Mouse (Mus musculus) kidney, embryonic 15.5 days (tissue): ENCODE measurements at regions not wholly inside any gene's neighbourhood (a gene's known extent, or its start where the extent isn't known, plus 50 kb on each side); places are given as distances from the start of the nearest gene placed in this dataset.

ENCODE experiments used
- ATAC-seq: fragments of 200-750 bp; cut with Nextera tagmentation; replicated peaks from 2 replicates; pipeline ENCODE4 v1.8.0; 2017; ENCODE audit warnings: moderate TSS enrichment; ENCODE audit not compliant: low FRiP score
- H3K27ac ChIP-seq: fragments of 300-500 bp; sonication (generic); 2 replicates; pipeline ENCODE4 v1.5.1; 2015; ENCODE audit warnings: mild to moderate bottlenecking, inconsistent platforms
- H3K27me3 ChIP-seq: fragments of 300-500 bp; sonication (generic); 2 replicates; pipeline ENCODE4 v1.6.1; 2015; ENCODE audit warnings: inconsistent platforms
- H3K36me3 ChIP-seq: fragments of 300-500 bp; sonication (generic); 2 replicates; pipeline ENCODE4 v1.6.1; 2015; ENCODE audit warnings: inconsistent platforms
- H3K4me1 ChIP-seq: fragments of 300-500 bp; sonication (generic); 2 replicates; pipeline ENCODE4 v1.6.1; 2015; ENCODE audit warnings: inconsistent platforms
- H3K4me2 ChIP-seq: fragments of 300-500 bp; sonication (generic); 2 replicates; pipeline ENCODE4 v1.6.1; 2015; ENCODE audit warnings: moderate library complexity, mild to moderate bottlenecking, inconsistent platforms
- H3K4me3 ChIP-seq: fragments of 300-500 bp; sonication (generic); replicated peaks from 2 replicates; pipeline ENCODE4 v1.5.1; 2015; ENCODE audit warnings: mild to moderate bottlenecking, inconsistent platforms
- H3K9ac ChIP-seq: fragments of 300-500 bp; sonication (generic); 2 replicates; pipeline ENCODE4 v1.6.1; 2015; ENCODE audit warnings: mild to moderate bottlenecking, inconsistent platforms
- H3K9me3 ChIP-seq: fragments of 300-500 bp; sonication (generic); replicated peaks from 2 replicates; pipeline ENCODE4 v1.6.1; 2016; ENCODE audit warnings: inconsistent platforms
- WGBS: fragments of 180-500 bp; shearing (Covaris S2); methylation state at CpG from one replicate; pipeline ENCODE4 v1.1.7; 2015; ENCODE audit warnings: mixed read lengths; 5-methylcytosine and 5-hydroxymethylcytosine counted together

DNA sequence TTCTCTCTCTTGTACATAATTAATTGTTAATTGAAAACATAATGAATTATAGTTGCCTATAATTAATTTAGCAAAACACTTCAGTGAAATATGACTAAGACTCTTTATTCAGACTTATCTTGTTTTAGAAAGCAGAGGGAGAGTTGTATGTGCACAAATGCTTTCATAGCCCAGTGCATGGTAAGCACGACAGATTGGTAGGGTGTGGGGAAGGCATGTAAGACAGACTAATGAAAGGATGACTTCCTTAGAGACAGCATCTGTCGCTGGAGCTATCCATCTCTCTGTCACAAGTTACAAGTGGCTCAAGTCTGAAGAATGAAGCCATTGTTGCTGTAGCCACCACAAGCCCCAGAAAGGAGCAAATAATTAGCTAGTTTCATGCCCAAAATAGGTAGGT, 376.9 kb downstream of the 4930474N05Rik start:
- Histone ChIP-seq H3K4me3 (no peak overlapping the region), H3K9ac (no peak overlapping the region), H3K27ac (no peak overlapping the region), H3K4me1 (no peaks in the 10 kb centered on the region), H3K9me3 (no peaks in the 10 kb centered on the region), H3K36me3 (no peaks in the 10 kb centered on the region), H3K27me3 (no peaks in the 10 kb centered on the region), H3K4me2 (no peak overlapping the region)
- WGBS = 63% methylated on average over 2 of the region's 2 CpGs
- no peak for ATAC-seq

DNA sequence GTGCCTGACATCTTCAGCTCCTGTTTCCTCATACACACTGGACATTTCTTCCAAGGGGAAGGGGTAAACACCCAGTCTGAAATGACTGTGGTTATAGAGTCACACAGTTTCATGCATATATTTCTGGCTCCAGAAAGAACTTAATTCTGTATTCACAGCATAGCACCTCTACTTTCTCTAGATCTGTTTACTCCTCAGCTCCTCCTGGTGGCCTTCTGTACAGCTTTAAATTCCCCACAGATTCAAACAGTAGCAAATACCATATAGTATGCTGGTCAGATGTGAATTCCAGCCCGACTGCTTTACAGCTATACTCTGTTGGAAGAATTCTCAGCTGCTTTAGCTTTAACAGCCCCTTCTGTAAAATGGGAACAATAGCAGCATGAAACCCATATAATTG, 375.6 kb downstream of the 4930474N05Rik start:
- H3K4me2 ChIP-seq = no peak overlapping the region
- 70% methylated on average over 1 of the region's 1 CpGs for WGBS
- ATAC-seq = no peak
- H3K9ac ChIP-seq = no peak overlapping the region
- no peaks in the 10 kb centered on the region for H3K4me1 ChIP-seq
- no peaks in the 10 kb centered on the region for H3K36me3 ChIP-seq
- H3K9me3 ChIP-seq = no peaks in the 10 kb centered on the region
- no peak overlapping the region for H3K27ac ChIP-seq
- no peak overlapping the region for H3K4me3 ChIP-seq
- no peaks in the 10 kb centered on the region for H3K27me3 ChIP-seq

DNA sequence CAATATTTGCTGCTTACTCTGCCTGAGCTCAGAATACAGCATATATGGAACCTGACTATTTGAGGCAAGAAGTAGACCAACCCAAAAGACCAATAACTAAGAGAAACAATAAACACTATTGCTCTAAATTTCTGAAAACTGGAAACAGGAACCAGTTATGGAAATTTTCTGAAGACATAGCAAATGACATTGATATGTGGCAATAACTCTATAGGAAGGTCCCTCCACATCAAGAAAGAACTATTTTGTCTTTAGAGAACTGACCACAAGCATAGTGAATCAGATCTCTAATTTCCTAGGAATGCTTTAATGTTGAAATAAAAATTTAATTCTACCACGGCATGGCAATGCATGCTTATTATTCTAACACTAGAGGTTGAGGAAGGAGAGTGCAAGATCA, 358.3 kb downstream of the 4930474N05Rik start:
- Histone ChIP-seq H3K36me3 (no peaks in the 10 kb centered on the region), H3K4me3 (no peak overlapping the region), H3K4me1 (no peaks in the 10 kb centered on the region), H3K9ac (no peak overlapping the region), H3K4me2 (no peak overlapping the region), H3K27me3 (no peaks in the 10 kb centered on the region), H3K9me3 (no peaks in the 10 kb centered on the region), H3K27ac (no peak overlapping the region)
- 71% methylated on average over 1 of the region's 1 CpGs for WGBS
- ATAC-seq = no peak

DNA sequence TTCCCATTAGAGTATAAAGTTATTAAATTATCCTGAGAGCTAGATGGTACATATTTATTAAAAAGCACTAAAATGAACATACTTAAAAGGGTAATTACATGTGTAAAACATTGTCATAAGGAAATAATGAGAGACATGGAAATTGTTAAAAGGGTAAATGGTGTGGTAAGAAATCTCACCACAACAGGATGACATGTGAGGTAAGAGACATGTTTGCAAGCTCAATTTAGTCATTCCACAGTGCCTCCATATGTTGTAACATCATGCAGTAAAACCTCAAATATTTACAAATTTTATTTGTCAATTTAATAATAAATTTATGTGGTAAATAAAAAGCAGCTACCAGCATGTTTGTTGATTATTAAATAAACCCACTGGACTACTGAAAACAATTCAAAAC, 355.4 kb downstream of the 4930474N05Rik start:
- Histone ChIP-seq H3K27ac (no peak overlapping the region), H3K9ac (no peak overlapping the region), H3K4me3 (no peak overlapping the region), H3K4me2 (no peak overlapping the region), H3K9me3 (no peaks in the 10 kb centered on the region), H3K36me3 (no peaks in the 10 kb centered on the region), H3K4me1 (no peaks in the 10 kb centered on the region), H3K27me3 (no peaks in the 10 kb centered on the region)
- ATAC-seq = no peak

DNA sequence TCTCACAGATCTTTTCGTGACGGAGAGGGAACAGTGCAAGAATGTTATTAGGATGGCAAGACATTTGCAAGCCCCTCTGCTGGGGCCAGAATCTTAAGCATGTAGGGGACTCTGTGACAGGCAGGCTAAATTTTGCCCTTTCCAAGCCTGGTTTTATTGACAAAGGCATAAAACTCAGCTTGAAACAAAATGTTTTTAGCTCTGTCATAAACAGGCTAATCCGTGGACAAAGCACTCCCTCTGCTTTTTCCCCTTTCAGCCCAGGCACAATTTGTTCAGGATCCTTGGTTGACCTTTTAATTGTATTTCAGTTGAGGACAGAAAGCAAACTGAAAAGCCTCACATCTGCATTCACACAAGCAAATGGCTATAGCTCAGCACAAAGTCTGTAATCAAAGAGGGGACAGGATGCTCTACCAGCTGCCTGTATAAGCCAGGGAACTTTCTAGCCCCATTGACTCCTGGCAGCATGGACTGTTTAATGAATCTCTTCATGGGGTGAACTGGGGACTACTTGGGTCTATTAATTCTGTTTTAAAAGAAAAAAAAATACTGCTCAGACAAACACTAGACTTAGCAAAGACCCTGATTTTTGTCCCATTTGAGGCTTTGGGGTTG, 320.0 kb downstream of the 4930474N05Rik start:
- Histone ChIP-seq H3K4me1 (no peaks in the 10 kb centered on the region), H3K4me3 (no peak overlapping the region), H3K36me3 (no peaks in the 10 kb centered on the region), H3K27me3 (no peaks in the 10 kb centered on the region), H3K4me2 (no peak overlapping the region), H3K9ac (no peak overlapping the region), H3K27ac (no peak overlapping the region), H3K9me3 (no peaks in the 10 kb centered on the region)
- ATAC-seq = no peak
- WGBS = 58% methylated on average over 3 of the region's 3 CpGs

DNA sequence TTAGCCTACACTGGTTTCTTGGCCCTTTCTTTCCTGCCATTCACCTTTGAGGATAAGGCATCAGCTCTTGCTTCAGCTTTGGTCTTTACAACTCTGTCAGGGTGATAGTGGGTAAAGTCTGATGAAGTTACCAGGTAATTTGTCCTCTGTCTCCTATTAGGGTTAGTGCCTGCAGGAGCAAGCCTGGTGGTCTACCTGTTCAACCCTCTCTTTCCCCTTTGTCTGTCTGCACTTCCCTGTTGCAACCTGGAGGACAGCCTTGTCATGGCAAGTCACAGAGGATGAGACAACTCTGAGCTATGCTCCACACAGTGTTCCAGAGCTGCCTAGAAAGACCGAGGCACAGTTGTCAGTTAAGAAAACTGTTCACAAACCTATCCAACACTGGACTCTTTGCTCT, 319.5 kb downstream of the 4930474N05Rik start:
- H3K27me3 ChIP-seq = no peaks in the 10 kb centered on the region
- H3K9ac ChIP-seq = no peak overlapping the region
- no peaks in the 10 kb centered on the region for H3K9me3 ChIP-seq
- WGBS = 82% methylated on average over 1 of the region's 1 CpGs
- H3K4me2 ChIP-seq = no peak overlapping the region
- no peaks in the 10 kb centered on the region for H3K4me1 ChIP-seq
- H3K27ac ChIP-seq = no peak overlapping the region
- H3K36me3 ChIP-seq = no peaks in the 10 kb centered on the region
- no peak for ATAC-seq
- H3K4me3 ChIP-seq = no peak overlapping the region
